Mouse (Mus musculus) mammary gland, adult 2 months (tissue): ENCODE data around the gene Vps36. TPM values are rescaled to one million over a fixed set of nuclear protein-coding genes. Genes with fewer than 3 reads are reported as not detected.

Source experiments
- polyA plus RNA-seq: library from polyadenylated mRNA; depleted of rRNA; stranded (reverse); fragments of >200 nt; gene quantifications from 2 replicates; pipeline ENCODE4 v1.2.3, GENCODE M21; 2012; ENCODE audit warnings: low replicate concordance; rRNA removed

Vps36 gene
- 6.2 and 13.8 TPM in 2 replicates for polyA plus RNA-seq

GRCm38 (mm10) chr8:22192660-22193431 lies at the start of gene Vps36:
TSS of gene Vps36 (plus strand) at chr8:22192809.

GRCm38 (mm10) chr8:22166080-22166603 lies 26.5 kb upstream of the Vps36 start, which contains the start of gene Nek3:
TSS of gene Nek3 (minus strand) at chr8:22166435.

GRCm38 (mm10) chr8:22185431-22186397 lies 6.9 kb upstream of the Vps36 start, which contains the start of gene Ckap2:
TSS of gene Ckap2 (minus strand) at chr8:22185819.

GRCm38 (mm10) chr8:22227061-22227877 lies 34.7 kb downstream of the Vps36 start, which contains the start of gene Thsd1:
TSS of gene Thsd1 (plus strand) at chr8:22227313.

Other genes starting within 250 kb of the Vps36 start
- gene Defb13, start 246.0 kb upstream of the Vps36 start, polyA plus RNA-seq: not detected in 2 replicates
- 0.72 and 1.5 TPM in 2 replicates for gene Fam90a1a, start 234.1 kb upstream of the Vps36 start, polyA plus RNA-seq
- gene Ccdc70, start 223.0 kb upstream of the Vps36 start, polyA plus RNA-seq: not detected in 2 replicates
- 0.09 and 0.10 TPM in 2 replicates for gene Atp7b, start 132.5 kb upstream of the Vps36 start, polyA plus RNA-seq
- 2.2 and 7.4 TPM in 2 replicates for gene Alg11, start 132.1 kb upstream of the Vps36 start, polyA plus RNA-seq
- 0.05 and 0.22 TPM in 2 replicates for gene Nek5, start 67.8 kb upstream of the Vps36 start, polyA plus RNA-seq
- 0.56 and 1.0 TPM in 2 replicates for gene Nek3, start 26.4 kb upstream of the Vps36 start, polyA plus RNA-seq
- 0.46 and 0.57 TPM in 2 replicates for gene Ckap2, start 7.0 kb upstream of the Vps36 start, polyA plus RNA-seq
- gene Thsd1, start 34.5 kb downstream of the Vps36 start, polyA plus RNA-seq: 5.5 and 7.2 TPM in 2 replicates
- 0.06 TPM in 1 of 2 replicates, not detected in the other for gene Tpte, start 90.6 kb downstream of the Vps36 start, polyA plus RNA-seq
- 3.7 and 4.6 TPM in 2 replicates for gene Slc25a15, start 205.8 kb downstream of the Vps36 start, polyA plus RNA-seq
- 2.8 and 5.5 TPM in 2 replicates for gene Mrps31, start 218.6 kb downstream of the Vps36 start, polyA plus RNA-seq